Mouse (Mus musculus): ENCODE data around the gene Ptprg. TPM values are rescaled to one million over a fixed set of nuclear protein-coding genes. Genes with fewer than 3 reads are reported as not detected.

Ptprg gene
- polyA plus RNA-seq, 1 experiment = 31.6 TPM

GRCm38 (mm10) chr14:11579950-11580349 lies 26.6 kb downstream of the Ptprg start:
- Histone ChIP-seq H3K27ac (replicated peaks; ENCODE audit: low read depth, low read length) (no peak overlapping the region), H3K4me3 (ENCODE audit: insufficient read depth, low read depth, low read length) (no peak overlapping the region), H3K4me1 (ENCODE audit: control insufficient read depth, insufficient read depth, insufficient read length, low read length) (peaks cover 26% of the 10 kb centered on the region)

- Histone ChIP-seq H3K4me1 (ENCODE audit: control insufficient read depth, insufficient read depth, insufficient read length, low read length) (peaks cover 9% of the 10 kb centered on the region; the same call in 1 of the 2 replicates), H3K4me3 (ENCODE audit: insufficient read depth, low read depth, low read length) (no peak overlapping the region), H3K27ac (replicated peaks; ENCODE audit: low read depth, low read length) (no peak overlapping the region)
Observed at GRCm38 (mm10) chr14:11584263-11584662, 30.9 kb downstream of the Ptprg start.

GRCm38 (mm10) chr14:11584929-11585633 lies 31.7 kb downstream of the Ptprg start:
- Histone ChIP-seq H3K27ac (replicated peaks; ENCODE audit: low read depth, low read length) (no peak overlapping the region), H3K4me1 (ENCODE audit: control insufficient read depth, insufficient read depth, insufficient read length, low read length) (peaks cover 14% of the 10 kb centered on the region; the same call in 1 of the 2 replicates), H3K4me3 (ENCODE audit: insufficient read depth, low read depth, low read length) (no peak overlapping the region)

GRCm38 (mm10) chr14:11590387-11590786 lies 37.1 kb downstream of the Ptprg start:
- Histone ChIP-seq H3K4me1 (ENCODE audit: control insufficient read depth, insufficient read depth, insufficient read length, low read length) (peaks cover 20% of the 10 kb centered on the region; the same call in 1 of the 2 replicates), H3K27ac (replicated peaks; ENCODE audit: low read depth, low read length) (no peak overlapping the region), H3K4me3 (ENCODE audit: insufficient read depth, low read depth, low read length) (no peak overlapping the region)

- Histone ChIP-seq H3K4me1 (ENCODE audit: control insufficient read depth, insufficient read depth, insufficient read length, low read length) (peaks cover 32% of the 10 kb centered on the region), H3K27ac (replicated peaks; ENCODE audit: low read depth, low read length) (no peak overlapping the region), H3K4me3 (ENCODE audit: insufficient read depth, low read depth, low read length) (no peak overlapping the region)
Observed at GRCm38 (mm10) chr14:11592650-11593049, 39.3 kb downstream of the Ptprg start.

GRCm38 (mm10) chr14:11594336-11594735 lies 41.0 kb downstream of the Ptprg start:
- no peak overlapping the region for H3K27ac ChIP-seq (replicated peaks; ENCODE audit: low read depth, low read length)
- H3K4me1 ChIP-seq (ENCODE audit: control insufficient read depth, insufficient read depth, insufficient read length, low read length) = peaks cover 33% of the 10 kb centered on the region
- H3K4me3 ChIP-seq (ENCODE audit: insufficient read depth, low read depth, low read length) = no peak overlapping the region

- H3K4me1 ChIP-seq (ENCODE audit: control insufficient read depth, insufficient read depth, insufficient read length, low read length) = peaks cover 9% of the 10 kb centered on the region
- no peak overlapping the region for H3K4me3 ChIP-seq (ENCODE audit: insufficient read depth, low read depth, low read length)
- no peak overlapping the region for H3K27ac ChIP-seq (replicated peaks; ENCODE audit: low read depth, low read length)
Observed at GRCm38 (mm10) chr14:11604133-11604865, 51.0 kb downstream of the Ptprg start.

- Histone ChIP-seq H3K4me1 (ENCODE audit: control insufficient read depth, insufficient read depth, insufficient read length, low read length) (peaks cover 9% of the 10 kb centered on the region), H3K27ac (replicated peaks; ENCODE audit: low read depth, low read length) (no peak overlapping the region), H3K4me3 (ENCODE audit: insufficient read depth, low read depth, low read length) (no peak overlapping the region)
Observed at GRCm38 (mm10) chr14:11608366-11608765, 55.0 kb downstream of the Ptprg start.

GRCm38 (mm10) chr14:11609857-11610582 lies 56.7 kb downstream of the Ptprg start:
- Histone ChIP-seq H3K4me1 (ENCODE audit: control insufficient read depth, insufficient read depth, insufficient read length, low read length) (peaks cover 4% of the 10 kb centered on the region), H3K4me3 (ENCODE audit: insufficient read depth, low read depth, low read length) (no peak overlapping the region), H3K27ac (replicated peaks; ENCODE audit: low read depth, low read length) (no peak overlapping the region)

GRCm38 (mm10) chr14:11612426-11612825 lies 59.1 kb downstream of the Ptprg start:
- no peak overlapping the region for H3K27ac ChIP-seq (replicated peaks; ENCODE audit: low read depth, low read length)
- H3K4me3 ChIP-seq (ENCODE audit: insufficient read depth, low read depth, low read length) = no peak overlapping the region
- peaks cover 16% of the 10 kb centered on the region for H3K4me1 ChIP-seq (ENCODE audit: control insufficient read depth, insufficient read depth, insufficient read length, low read length)

GRCm38 (mm10) chr14:11613146-11613545 lies 59.8 kb downstream of the Ptprg start:
- Histone ChIP-seq H3K4me1 (ENCODE audit: control insufficient read depth, insufficient read depth, insufficient read length, low read length) (peaks cover 23% of the 10 kb centered on the region), H3K27ac (replicated peaks; ENCODE audit: low read depth, low read length) (no peak overlapping the region), H3K4me3 (ENCODE audit: insufficient read depth, low read depth, low read length) (no peak overlapping the region)

GRCm38 (mm10) chr14:11615697-11616096 lies 62.4 kb downstream of the Ptprg start:
- Histone ChIP-seq H3K27ac (replicated peaks; ENCODE audit: low read depth, low read length) (no peak overlapping the region), H3K4me1 (ENCODE audit: control insufficient read depth, insufficient read depth, insufficient read length, low read length) (peaks cover 32% of the 10 kb centered on the region), H3K4me3 (ENCODE audit: insufficient read depth, low read depth, low read length) (no peak overlapping the region)

GRCm38 (mm10) chr14:11617362-11617761 lies 64.0 kb downstream of the Ptprg start:
- Histone ChIP-seq H3K4me3 (ENCODE audit: insufficient read depth, low read depth, low read length) (no peak overlapping the region), H3K27ac (replicated peaks; ENCODE audit: low read depth, low read length) (no peak overlapping the region), H3K4me1 (ENCODE audit: control insufficient read depth, insufficient read depth, insufficient read length, low read length) (peaks cover 38% of the 10 kb centered on the region)

- peaks cover 38% of the 10 kb centered on the region for H3K4me1 ChIP-seq (ENCODE audit: control insufficient read depth, insufficient read depth, insufficient read length, low read length)
- H3K27ac ChIP-seq (replicated peaks; ENCODE audit: low read depth, low read length) = no peak overlapping the region
- no peak overlapping the region for H3K4me3 ChIP-seq (ENCODE audit: insufficient read depth, low read depth, low read length)
Observed at GRCm38 (mm10) chr14:11618140-11618705, 64.9 kb downstream of the Ptprg start.

GRCm38 (mm10) chr14:11619606-11620005 lies 66.3 kb downstream of the Ptprg start:
- Histone ChIP-seq H3K4me1 (ENCODE audit: control insufficient read depth, insufficient read depth, insufficient read length, low read length) (peaks cover 38% of the 10 kb centered on the region), H3K4me3 (ENCODE audit: insufficient read depth, low read depth, low read length) (no peak overlapping the region), H3K27ac (replicated peaks; ENCODE audit: low read depth, low read length) (no peak overlapping the region)

Measured in brown adipose tissue, adult 24 weeks (tissue).